Mouse (Mus musculus) midbrain, embryonic 14.5 days (tissue): ENCODE measurements around the gene Csf3r. TPM values are rescaled to one million over a fixed set of nuclear protein-coding genes. Genes with fewer than 3 reads are reported as not detected.

Experiments used
- ATAC-seq: fragments of 200-750 bp; cut with Nextera tagmentation; 2 replicates; pipeline ENCODE4 v1.8.0; 2017; ENCODE audit warnings: moderate number of reproducible peaks, moderate library complexity; ENCODE audit not compliant: low FRiP score, low TSS enrichment
- DNase-seq: peaks from one replicate; pipeline ENCODE4 v3.0.0-alpha.2; 2015
- H3K27ac ChIP-seq: fragments of 300-500 bp; sonication (generic); replicated peaks from 2 replicates; pipeline ENCODE4 v1.5.1; 2014; ENCODE audit warnings: mild to moderate bottlenecking, low read depth, low read length, moderate library complexity
- H3K27me3 ChIP-seq: fragments of 300-500 bp; sonication (generic); 2 replicates; pipeline ENCODE4 v1.6.1; 2014; ENCODE audit warnings: low read length, control low read depth, mixed read lengths; ENCODE audit not compliant: control insufficient read depth, insufficient read depth
- H3K36me3 ChIP-seq: fragments of 300-500 bp; sonication (generic); 2 replicates; pipeline ENCODE4 v1.6.1; 2014; ENCODE audit warnings: low read length, control low read depth; ENCODE audit not compliant: control insufficient read depth, insufficient read depth
- H3K4me1 ChIP-seq: fragments of 300-500 bp; sonication (generic); 2 replicates; pipeline ENCODE4 v1.6.1; 2014; ENCODE audit warnings: mild to moderate bottlenecking, antibody characterized with exemption, low read length, control low read depth; ENCODE audit not compliant: control insufficient read depth, insufficient read depth
- H3K4me2 ChIP-seq: fragments of 300-500 bp; sonication (generic); 2 replicates; pipeline ENCODE4 v1.6.1; 2014; ENCODE audit warnings: mild to moderate bottlenecking, low read length, moderate library complexity
- H3K4me3 ChIP-seq: fragments of 300-500 bp; sonication (generic); replicated peaks from 2 replicates; pipeline ENCODE4 v1.5.1; 2014; ENCODE audit warnings: low read depth, low read length
- H3K9ac ChIP-seq: fragments of 300-500 bp; sonication (generic); replicated peaks from 2 replicates; pipeline ENCODE4 v1.6.1; 2014; ENCODE audit warnings: mild to moderate bottlenecking, low read length, moderate library complexity
- H3K9me3 ChIP-seq: fragments of 300-500 bp; sonication (generic); 2 replicates; pipeline ENCODE4 v1.6.1; 2016; ENCODE audit warnings: low read length, control low read depth, mixed read lengths; ENCODE audit not compliant: control insufficient read depth
- WGBS: fragments of 180-500 bp; shearing (Covaris S2); extraction: QIAGEN DNeasy Blood & Tissue Kit; methylation state at CpG from one replicate; pipeline ENCODE4 v1.1.7; 2014; 5-methylcytosine and 5-hydroxymethylcytosine counted together
- polyA plus RNA-seq: library from polyadenylated mRNA; unstranded; fragments of >200 nt; fragmentation: Nextera tagmentation; extraction: Ambion mirVana; gene quantifications from 2 replicates; pipeline ENCODE4 v1.2.1, GENCODE M21; 2014

Csf3r gene
- polyA plus RNA-seq, 1 experiment from 2014 or later = 0.64 TPM

- Histone ChIP-seq H3K9ac (no peak overlapping the region), H3K27me3 (no peaks in the 10 kb centered on the region), H3K4me3 (no peak overlapping the region), H3K4me1 (no peaks in the 10 kb centered on the region), H3K27ac (no peak overlapping the region), H3K36me3 (peaks cover 18% of the 10 kb centered on the region; the same call in 1 of the 2 replicates), H3K9me3 (no peaks in the 10 kb centered on the region), H3K4me2 (no peak overlapping the region)
- no peak for DNase-seq
- WGBS = 84% methylated on average over 7 of the region's 7 CpGs
- no peak for ATAC-seq
Observed at GRCm38 (mm10) chr4:126090101-126090847, 65.9 kb downstream of the Csf3r start.

DNA sequence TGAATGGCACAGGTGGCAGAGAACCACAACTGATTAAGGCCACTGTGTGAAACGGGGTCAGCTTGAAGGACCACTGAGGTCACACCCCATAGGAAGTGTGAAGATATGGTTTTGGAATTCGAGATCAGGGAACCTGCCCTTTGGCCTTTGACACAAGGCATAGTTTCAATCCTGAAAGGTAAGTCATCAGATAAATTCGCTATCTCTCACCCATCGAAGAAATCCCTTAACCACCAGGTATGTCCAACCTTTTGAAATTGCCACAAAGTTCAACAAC lies 66.4 kb downstream of the Csf3r start:
- ATAC-seq (no peak), DNase-seq (no peak)
- H3K4me3 ChIP-seq = no peak overlapping the region
- H3K9me3 ChIP-seq = no peaks in the 10 kb centered on the region
- H3K36me3 ChIP-seq = peaks cover 18% of the 10 kb centered on the region; the same call in 1 of the 2 replicates
- H3K4me2 ChIP-seq = no peak overlapping the region
- H3K4me1 ChIP-seq = no peaks in the 10 kb centered on the region
- no peak overlapping the region for H3K27ac ChIP-seq
- H3K27me3 ChIP-seq = no peaks in the 10 kb centered on the region
- H3K9ac ChIP-seq = no peak overlapping the region
- 78% methylated on average over 4 of the region's 4 CpGs for WGBS

DNA sequence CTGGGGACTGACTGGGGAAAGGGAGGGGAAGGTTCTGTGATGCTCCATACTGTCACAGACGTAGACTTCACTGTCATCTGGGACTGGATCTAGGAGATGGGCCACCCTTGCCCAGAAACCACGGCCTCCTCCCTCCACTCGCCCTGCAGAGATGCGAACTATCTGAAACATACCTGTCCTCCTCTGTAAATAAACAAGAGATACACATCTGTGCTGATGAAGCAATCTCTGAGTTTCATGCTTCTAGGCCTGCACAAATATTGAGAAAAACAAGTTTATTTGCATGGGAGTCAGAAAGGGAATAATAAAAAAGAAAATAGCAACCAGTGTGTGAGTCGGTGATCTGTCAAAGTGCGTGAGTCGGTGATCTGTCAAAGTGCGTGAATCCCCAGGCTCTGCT lies 67.5 kb downstream of the Csf3r start:
- WGBS = 82% methylated on average over 8 of the region's 8 CpGs
- H3K27me3 ChIP-seq = no peaks in the 10 kb centered on the region
- H3K4me2 ChIP-seq = no peak overlapping the region
- DNase-seq (no peak), ATAC-seq (no peak)
- no peak overlapping the region for H3K27ac ChIP-seq
- peaks cover 2% of the 10 kb centered on the region; the same call in 1 of the 2 replicates for H3K4me1 ChIP-seq
- H3K9ac ChIP-seq = no peak overlapping the region
- H3K36me3 ChIP-seq = peaks cover 18% of the 10 kb centered on the region; the same call in 1 of the 2 replicates
- H3K9me3 ChIP-seq = no peaks in the 10 kb centered on the region
- no peak overlapping the region for H3K4me3 ChIP-seq

Other genes starting within 250 kb of the Csf3r start
- gene Mrps15, start 22.4 kb downstream of the Csf3r start, polyA plus RNA-seq = 125 and 139 TPM in 2 replicates
- gene Oscp1, start 34.0 kb downstream of the Csf3r start, polyA plus RNA-seq = 34.0 and 42.7 TPM in 2 replicates
- gene Lsm10, start 72.1 kb downstream of the Csf3r start, polyA plus RNA-seq = 47.8 and 51.2 TPM in 2 replicates
- 21.1 and 29.4 TPM in 2 replicates for gene Stk40, start 79.4 kb downstream of the Csf3r start, polyA plus RNA-seq
- gene Eva1b, start 123.2 kb downstream of the Csf3r start, polyA plus RNA-seq = 7.8 and 12.3 TPM in 2 replicates
- gene Sh3d21, start 138.9 kb downstream of the Csf3r start, polyA plus RNA-seq = 0.89 and 1.1 TPM in 2 replicates
- 113 and 167 TPM in 2 replicates for gene Thrap3, start 178.2 kb downstream of the Csf3r start, polyA plus RNA-seq
- gene Map7d1, start 231.8 kb downstream of the Csf3r start, polyA plus RNA-seq = 78.3 and 85.3 TPM in 2 replicates
- 37.1 and 124 TPM in 2 replicates for gene Trappc3, start 237.8 kb downstream of the Csf3r start, polyA plus RNA-seq